Mouse (Mus musculus): ENCODE results near the gene Trim25. TPM values are rescaled to one million over a fixed set of nuclear protein-coding genes. Genes with fewer than 3 reads are reported as not detected.
A peak's percentile ranks its signal among the peaks of the same experiment; 100 is the strongest.

Trim25 gene
- polyA plus RNA-seq (2012; ENCODE audit: insufficient read depth, low replicate concordance), result 6.3 and 58.2 TPM in 2 replicates

DNA sequence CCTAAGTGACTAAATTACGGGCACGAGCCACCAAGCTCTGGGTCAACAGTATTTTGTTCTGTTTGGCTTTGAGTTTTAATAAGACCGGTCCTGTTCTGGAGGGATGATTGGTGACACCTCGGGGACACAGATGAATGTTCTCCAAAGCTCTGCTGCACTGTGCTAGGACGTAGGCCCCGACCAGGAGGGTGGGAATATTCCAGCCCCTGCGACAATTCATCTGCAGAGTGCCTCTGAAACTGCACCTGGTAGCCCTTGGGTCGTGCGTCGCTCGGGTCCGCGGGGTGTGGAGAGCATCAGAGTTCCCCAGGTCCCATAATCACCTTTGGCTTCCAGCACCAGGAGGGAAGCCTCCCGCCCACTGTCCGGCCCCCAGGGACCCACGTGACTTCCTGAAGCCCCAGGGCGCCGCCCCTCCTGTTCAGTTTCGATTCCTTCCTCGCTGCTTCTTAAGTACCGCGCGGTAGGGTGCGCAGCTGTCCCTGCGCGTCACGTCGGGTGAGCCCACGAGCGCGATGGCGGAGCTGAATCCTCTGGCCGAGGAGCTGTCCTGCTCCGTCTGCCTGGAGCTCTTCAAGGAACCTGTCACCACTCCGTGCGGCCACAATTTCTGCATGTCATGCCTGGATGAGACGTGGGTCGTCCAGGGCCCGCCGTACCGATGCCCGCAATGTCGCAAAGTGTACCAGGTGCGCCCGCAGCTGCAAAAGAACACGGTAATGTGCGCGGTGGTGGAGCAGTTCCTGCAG, at the start of gene Trim25:
Trim25 (plus strand) TSS at position 403 of the 749 bp plus-strand sequence.
- Histone ChIP-seq H3K27me3 (replicated peaks) (no peaks in the 10 kb centered on the region), H3K4me3 (replicated peaks) (peak within 1 kb of the TSS; percentile 100), H3K9me3 (no peaks in the 10 kb centered on the region), H3K36me3 (replicated peaks; ENCODE audit: low read length) (peaks cover 28% of the 10 kb centered on the region), H3K4me1 (peaks cover 83% of the 10 kb centered on the region)
- TF ChIP-seq FLI1 (IDR thresholded peaks at IDR 0.05; ENCODE audit: low read length) (no peak), GATA1 (IDR thresholded peaks at IDR 0.05; ENCODE audit: borderline replicate concordance, low read length) (no peak)

DNA sequence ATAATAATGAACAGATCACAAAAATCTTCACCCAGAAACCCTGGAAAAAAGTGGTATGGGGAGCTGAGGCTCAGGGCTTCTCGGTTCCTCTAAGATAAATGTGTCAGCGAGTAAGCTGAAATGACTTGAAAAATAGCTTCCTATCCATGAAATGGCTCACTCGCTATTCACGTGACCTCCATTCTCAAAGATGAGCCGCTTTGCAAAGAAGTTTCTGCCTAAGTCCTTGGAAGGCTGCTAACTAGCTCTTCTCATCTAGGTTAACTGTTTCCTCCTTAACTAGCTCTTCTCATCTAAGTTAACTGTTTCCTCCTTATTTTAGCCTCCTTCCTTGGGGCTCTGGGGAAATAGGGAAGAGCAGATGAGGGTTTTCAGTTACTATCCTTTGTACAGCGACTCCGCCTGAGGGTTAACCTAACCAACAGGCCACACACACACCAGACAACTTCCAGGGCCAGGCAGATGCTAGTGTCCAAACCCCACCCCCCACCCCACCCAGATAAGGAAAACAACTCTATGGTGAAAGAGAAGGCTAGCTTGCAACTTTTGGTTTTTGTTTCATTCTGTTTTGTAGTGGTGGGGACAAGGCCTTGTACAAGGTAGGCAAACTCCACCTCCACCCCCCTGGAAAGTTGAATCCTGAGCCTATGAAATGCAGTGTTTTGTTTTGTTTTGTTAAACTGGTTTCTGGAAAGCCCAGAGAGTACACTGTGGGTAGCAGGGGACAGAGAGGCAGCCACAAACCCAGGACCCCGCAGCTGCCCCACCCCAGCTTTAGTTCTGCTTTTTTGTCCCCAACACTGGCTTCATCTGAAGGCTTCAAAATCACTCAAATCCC, 49.2 kb upstream of the Trim25 start:
- no peaks in the 10 kb centered on the region for H3K36me3 ChIP-seq (replicated peaks; ENCODE audit: low read length)
- H3K4me3 ChIP-seq (replicated peaks), result peak overlapping the region; percentile 59

DNA sequence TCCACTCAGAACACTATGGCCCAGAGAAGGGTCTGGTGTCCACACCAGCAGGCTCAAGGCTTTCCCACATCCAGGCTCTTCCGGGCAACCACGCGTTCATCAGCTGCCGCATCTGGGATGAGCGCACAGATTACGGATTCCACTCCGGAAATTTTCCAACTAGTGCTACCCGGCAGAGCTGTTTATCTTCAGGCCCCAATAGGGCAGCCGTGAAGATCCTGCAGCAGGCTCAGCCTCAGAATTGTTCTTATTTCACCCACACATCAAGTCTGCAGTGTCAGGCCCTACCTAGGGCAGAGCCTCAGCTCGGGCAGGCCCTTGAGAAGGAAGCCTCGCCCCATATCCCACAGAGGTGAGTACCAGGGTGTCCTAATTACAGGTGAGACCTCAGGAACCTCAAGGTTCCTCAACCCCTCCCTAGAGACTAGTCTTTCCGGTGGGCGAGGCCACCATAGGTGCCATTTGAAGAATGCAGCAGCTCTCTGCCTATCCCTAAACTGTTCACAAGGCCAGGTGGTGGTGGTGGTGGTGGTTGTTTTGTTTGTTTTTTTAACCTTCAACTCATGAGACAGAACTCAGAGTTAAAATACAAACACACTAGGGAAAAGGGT, 48.4 kb upstream of the Trim25 start:
- no peaks in the 10 kb centered on the region for H3K9me3 ChIP-seq
- TF ChIP-seq FLI1 (IDR thresholded peaks at IDR 0.05; ENCODE audit: low read length) (no peak), GATA1 (IDR thresholded peaks at IDR 0.05; ENCODE audit: borderline replicate concordance, low read length) (no peak)
- H3K36me3 ChIP-seq (replicated peaks; ENCODE audit: low read length), result no peaks in the 10 kb centered on the region
- peak overlapping the region; percentile 59 for H3K4me3 ChIP-seq (replicated peaks)
- H3K27me3 ChIP-seq (replicated peaks), result peaks cover 5% of the 10 kb centered on the region
- H3K4me1 ChIP-seq, result peaks cover 25% of the 10 kb centered on the region

More for the DNA sequence above, 49.2 kb upstream of the Trim25 start:
- Histone ChIP-seq H3K9me3 (no peaks in the 10 kb centered on the region), H3K27me3 (replicated peaks) (peaks cover 5% of the 10 kb centered on the region), H3K4me1 (peaks cover 20% of the 10 kb centered on the region)
- TF ChIP-seq FLI1 (IDR thresholded peaks at IDR 0.05; ENCODE audit: low read length), result no peak
- no peak for TF ChIP-seq GATA1 (IDR thresholded peaks at IDR 0.05; ENCODE audit: borderline replicate concordance, low read length)

DNA sequence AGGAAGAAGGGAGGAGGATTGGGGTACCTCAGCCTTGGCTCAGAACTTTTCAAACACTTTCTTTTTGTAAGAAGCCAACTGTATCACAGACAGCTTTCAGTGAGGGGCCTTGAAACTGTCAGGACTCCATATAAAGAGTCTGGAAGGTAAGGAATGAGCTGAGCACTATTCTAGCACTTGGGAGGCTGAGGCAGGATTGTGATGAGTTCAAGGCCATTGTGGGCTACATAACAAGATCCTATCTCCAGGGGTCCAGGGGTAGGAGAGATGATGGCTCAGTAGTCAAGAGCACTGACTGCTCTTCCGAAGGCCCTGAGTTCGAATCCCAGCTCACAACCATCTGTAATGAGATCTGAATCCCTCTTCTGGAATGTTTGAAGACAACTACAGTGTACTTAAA, 47.6 kb upstream of the Trim25 start:
- no peak for TF ChIP-seq GATA1 (IDR thresholded peaks at IDR 0.05; ENCODE audit: borderline replicate concordance, low read length)
- TF ChIP-seq FLI1 (IDR thresholded peaks at IDR 0.05; ENCODE audit: low read length), result no peak
- no peak overlapping the region for H3K4me3 ChIP-seq (replicated peaks)
- no peaks in the 10 kb centered on the region for H3K9me3 ChIP-seq
- no peaks in the 10 kb centered on the region for H3K36me3 ChIP-seq (replicated peaks; ENCODE audit: low read length)
- H3K4me1 ChIP-seq, result peaks cover 25% of the 10 kb centered on the region
- peaks cover 2% of the 10 kb centered on the region for H3K27me3 ChIP-seq (replicated peaks)

DNA sequence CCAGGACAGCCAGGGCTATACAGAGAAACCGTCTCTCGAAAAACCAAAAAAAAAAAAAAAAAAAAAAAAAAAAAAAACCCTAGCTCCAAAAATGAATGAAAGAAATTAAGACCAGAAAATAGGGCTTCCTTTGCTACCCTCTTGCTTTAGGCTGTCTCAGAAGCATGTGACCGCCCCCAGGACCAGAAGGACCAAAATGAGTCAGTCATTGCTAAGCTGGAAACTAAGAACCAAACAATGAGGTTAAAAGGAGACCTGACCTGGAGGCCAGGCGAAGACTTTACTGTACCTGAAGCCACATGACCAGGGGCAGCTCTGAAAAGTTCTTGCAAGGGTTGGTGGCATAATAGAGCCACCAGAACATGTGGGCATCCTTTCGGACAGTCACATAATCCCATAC, 47.1 kb upstream of the Trim25 start:
- no peaks in the 10 kb centered on the region for H3K9me3 ChIP-seq

DNA sequence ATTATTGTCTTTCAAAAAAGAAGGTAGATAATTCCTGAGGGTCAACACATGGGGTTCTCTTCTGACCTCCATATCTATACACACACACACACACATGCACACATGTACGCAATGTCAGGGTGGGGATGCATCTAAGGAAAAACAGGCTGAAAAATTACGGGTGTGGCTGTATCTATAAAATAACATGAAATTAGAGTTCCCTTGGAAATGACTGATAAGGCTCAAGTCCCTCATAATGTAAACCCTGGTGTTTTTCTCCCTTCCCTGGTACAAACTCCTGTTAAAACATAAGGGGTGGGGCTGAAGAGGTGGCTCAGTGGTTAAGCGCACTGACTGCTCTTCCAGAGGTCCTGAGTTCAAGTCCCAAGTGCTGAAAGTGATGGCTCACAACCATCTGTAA, 45.6 kb upstream of the Trim25 start:
- Histone ChIP-seq H3K27me3 (replicated peaks) (no peaks in the 10 kb centered on the region), H3K4me3 (replicated peaks) (no peak overlapping the region), H3K36me3 (replicated peaks; ENCODE audit: low read length) (no peaks in the 10 kb centered on the region), H3K4me1 (peaks cover 25% of the 10 kb centered on the region), H3K9me3 (no peaks in the 10 kb centered on the region)
- TF ChIP-seq GATA1 (IDR thresholded peaks at IDR 0.05; ENCODE audit: borderline replicate concordance, low read length) (no peak), FLI1 (IDR thresholded peaks at IDR 0.05; ENCODE audit: low read length) (no peak)

More for the DNA sequence above, 47.1 kb upstream of the Trim25 start:
- Histone ChIP-seq H3K4me1 (peaks cover 25% of the 10 kb centered on the region), H3K36me3 (replicated peaks; ENCODE audit: low read length) (no peaks in the 10 kb centered on the region), H3K27me3 (replicated peaks) (no peaks in the 10 kb centered on the region), H3K4me3 (replicated peaks) (no peak overlapping the region)
- no peak for TF ChIP-seq GATA1 (IDR thresholded peaks at IDR 0.05; ENCODE audit: borderline replicate concordance, low read length)
- TF ChIP-seq FLI1 (IDR thresholded peaks at IDR 0.05; ENCODE audit: low read length), result no peak

DNA sequence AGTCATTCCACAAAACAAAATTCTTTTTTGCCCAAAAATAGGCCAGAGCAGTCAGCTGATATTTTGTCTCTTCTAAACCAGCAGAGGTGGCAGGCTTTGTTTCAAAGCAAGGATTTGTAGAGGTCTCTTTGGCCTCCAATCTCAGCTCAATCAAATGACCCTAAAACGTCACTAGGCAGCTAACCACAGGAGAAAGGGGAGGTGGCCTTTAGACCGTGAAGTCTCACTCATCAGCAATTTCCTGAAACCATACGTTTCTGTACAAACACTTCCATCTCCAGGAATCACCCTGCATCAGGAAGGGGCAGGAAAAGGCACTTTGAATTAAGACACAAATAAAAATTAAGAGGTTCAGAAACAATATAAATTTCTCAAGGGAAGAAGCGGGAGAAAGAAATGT, 44.4 kb upstream of the Trim25 start:
- peaks cover 20% of the 10 kb centered on the region for H3K4me1 ChIP-seq
- H3K4me3 ChIP-seq (replicated peaks), result peak overlapping the region; percentile 91
- no peaks in the 10 kb centered on the region for H3K9me3 ChIP-seq
- no peaks in the 10 kb centered on the region for H3K27me3 ChIP-seq (replicated peaks)
- no peak for TF ChIP-seq GATA1 (IDR thresholded peaks at IDR 0.05; ENCODE audit: borderline replicate concordance, low read length)
- no peak for TF ChIP-seq FLI1 (IDR thresholded peaks at IDR 0.05; ENCODE audit: low read length)
- H3K36me3 ChIP-seq (replicated peaks; ENCODE audit: low read length), result no peaks in the 10 kb centered on the region

DNA sequence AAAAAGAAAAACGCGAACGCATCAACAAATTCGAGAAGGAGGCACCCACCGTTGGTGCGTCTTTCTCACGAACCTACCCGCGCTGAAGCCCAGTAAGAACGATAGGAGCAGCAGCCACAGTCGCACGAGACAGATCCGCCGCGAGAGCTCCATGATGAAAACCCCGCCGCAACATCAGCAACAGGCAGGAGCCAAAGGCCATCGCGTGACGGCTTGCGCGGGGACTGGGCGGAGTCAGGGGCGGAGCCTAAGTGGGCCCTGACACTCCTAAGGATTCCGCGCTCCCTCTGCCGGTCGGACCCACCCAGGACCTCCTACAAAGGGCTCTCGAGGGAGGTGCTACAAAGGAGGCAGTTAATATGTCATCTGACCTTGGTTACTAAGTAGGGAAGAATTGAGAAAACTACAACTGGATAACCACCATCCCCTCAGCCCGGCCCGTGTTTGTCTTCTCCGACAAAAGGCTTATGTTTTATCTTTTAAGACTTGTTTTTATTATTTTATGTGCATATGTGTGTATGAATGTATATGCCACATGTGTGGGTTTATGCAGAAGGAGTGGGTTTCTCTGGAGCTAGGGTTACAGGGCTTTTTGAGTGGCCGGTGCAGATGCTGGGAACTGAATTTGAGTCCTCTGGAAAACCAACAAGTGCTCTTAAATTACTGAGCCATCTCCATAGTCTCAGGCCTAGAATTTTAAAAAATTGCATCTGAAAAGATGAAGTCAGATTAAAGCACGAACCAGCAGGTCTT, 43.8 kb upstream of the Trim25 start, which contains the start of gene Scpep1:
Scpep1 (minus strand) TSS at position 249 of the 753 bp plus-strand sequence.
- peaks cover 14% of the 10 kb centered on the region for H3K4me1 ChIP-seq
- no peaks in the 10 kb centered on the region for H3K9me3 ChIP-seq
- H3K4me3 ChIP-seq (replicated peaks), result peak within 1 kb of the TSS; percentile 91
- no peaks in the 10 kb centered on the region for H3K27me3 ChIP-seq (replicated peaks)
- TF ChIP-seq FLI1 (IDR thresholded peaks at IDR 0.05; ENCODE audit: low read length) (no peak), GATA1 (IDR thresholded peaks at IDR 0.05; ENCODE audit: borderline replicate concordance, low read length) (no peak)
- no peaks in the 10 kb centered on the region for H3K36me3 ChIP-seq (replicated peaks; ENCODE audit: low read length)

DNA sequence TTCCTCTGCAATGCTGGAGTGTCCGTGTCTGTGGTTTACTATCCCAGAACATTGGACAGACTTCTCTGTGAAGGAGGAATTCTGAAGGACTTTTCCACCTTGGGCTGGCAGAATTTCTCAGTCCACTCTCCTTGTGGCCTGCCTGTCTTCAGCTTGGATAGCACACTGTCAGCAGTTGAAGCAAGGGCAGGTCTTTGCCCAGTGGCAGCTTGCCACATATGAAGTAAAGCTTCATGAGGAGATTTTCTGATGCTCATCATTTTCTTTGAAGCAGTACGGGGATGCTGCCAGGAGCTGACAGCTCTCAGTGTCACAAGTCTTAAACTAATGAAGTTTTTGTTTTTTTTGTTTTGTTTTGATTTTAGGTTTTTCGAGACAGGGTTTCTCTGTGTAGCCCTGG, 40.3 kb upstream of the Trim25 start:
- H3K36me3 ChIP-seq (replicated peaks; ENCODE audit: low read length), result no peaks in the 10 kb centered on the region
- TF ChIP-seq GATA1 (IDR thresholded peaks at IDR 0.05; ENCODE audit: borderline replicate concordance, low read length) (no peak), FLI1 (IDR thresholded peaks at IDR 0.05; ENCODE audit: low read length) (no peak)
- H3K4me1 ChIP-seq, result peaks cover 9% of the 10 kb centered on the region
- H3K4me3 ChIP-seq (replicated peaks), result no peak overlapping the region
- H3K9me3 ChIP-seq, result no peaks in the 10 kb centered on the region
- H3K27me3 ChIP-seq (replicated peaks), result peaks cover 2% of the 10 kb centered on the region

Measured in megakaryocyte, embryonic 14.5 days (primary cell).